Mouse (Mus musculus) thymus, postnatal 25 days (tissue): ENCODE data around the gene Pin1rt1.

ENCODE experiments used
- DNase-seq: peaks from one replicate; pipeline ENCODE4 v3.0.0; 2022

Gene Pin1rt1

DNA sequence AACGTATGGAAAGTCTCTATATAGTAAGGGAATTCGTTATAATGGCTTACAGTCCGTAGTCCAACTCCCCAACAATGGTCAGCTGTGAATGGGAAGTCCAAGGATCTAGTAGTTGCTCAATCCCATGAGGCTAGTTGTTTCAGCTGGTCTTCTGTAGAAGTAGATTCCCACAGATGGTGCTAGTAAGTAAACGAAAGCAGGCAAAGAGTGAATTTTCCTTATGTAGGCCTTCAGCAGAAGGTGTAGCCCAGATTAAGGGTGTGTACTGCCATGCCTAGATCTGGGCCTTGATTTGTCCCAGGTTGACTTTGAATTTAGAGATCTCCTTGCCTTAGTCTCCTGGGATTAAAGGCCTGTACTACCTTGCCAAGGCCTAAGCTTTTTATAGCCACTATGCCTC lies at the start of gene Pin1rt1:
TSS of gene Pin1rt1 (minus strand) at position 101 of the 400 bp plus-strand sequence.
- DNase-seq = no peak

DNA sequence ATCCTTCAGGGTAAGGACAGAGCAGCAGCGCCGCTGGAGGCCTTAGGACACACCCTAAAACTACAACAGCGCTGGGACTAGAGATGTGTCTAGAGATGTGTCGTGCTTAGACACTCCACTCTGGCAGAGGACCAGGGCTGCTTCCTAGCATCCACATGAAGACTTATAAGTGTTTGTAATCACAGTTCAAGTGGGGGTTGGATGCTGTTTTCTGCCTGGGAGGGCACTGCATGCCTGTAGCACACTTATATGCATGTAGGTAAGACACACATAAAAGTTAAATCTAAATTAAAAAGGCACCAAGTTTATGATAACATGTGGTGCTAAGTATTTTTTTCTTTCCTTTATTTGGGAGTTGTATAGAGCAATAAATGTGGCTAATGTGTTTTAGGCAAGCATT lies 47.8 kb upstream of the Pin1rt1 start:
- DNase-seq = no peak

- no peak for DNase-seq
Observed at GRCm38 (mm10) chr2:104763134-104763703, 47.0 kb upstream of the Pin1rt1 start.

- DNase-seq = peak; percentile 21
Observed at GRCm38 (mm10) chr2:104750611-104751010, 34.4 kb upstream of the Pin1rt1 start.

DNA sequence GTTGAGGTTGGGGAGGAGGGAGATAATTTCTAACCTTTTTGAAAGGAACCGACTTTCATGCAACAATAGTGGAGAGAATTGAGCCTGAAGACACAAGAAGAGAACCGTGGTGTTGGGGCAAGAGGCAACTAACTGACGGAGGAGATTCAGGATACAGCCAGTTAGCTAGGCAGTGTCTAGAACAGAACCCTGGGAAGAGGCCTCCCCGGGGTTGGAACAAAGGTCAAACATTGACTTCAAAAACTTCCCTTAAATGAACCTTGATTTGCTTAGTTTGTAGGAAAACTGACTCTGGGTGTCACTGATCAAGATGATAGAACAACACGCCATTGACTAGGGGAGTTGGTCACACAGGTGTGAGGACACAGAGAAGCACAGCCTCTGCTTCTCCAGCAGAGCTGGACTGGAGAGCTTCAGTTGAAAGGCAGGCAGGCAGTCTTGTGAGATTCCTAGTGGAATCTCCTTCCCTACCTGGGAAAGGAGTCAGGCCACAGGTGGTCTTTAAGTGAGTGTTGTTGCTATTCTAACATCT lies 32.5 kb upstream of the Pin1rt1 start:
- no peak for DNase-seq

GRCm38 (mm10) chr2:104746251-104746650 lies 30.1 kb upstream of the Pin1rt1 start:
- no peak for DNase-seq

DNA sequence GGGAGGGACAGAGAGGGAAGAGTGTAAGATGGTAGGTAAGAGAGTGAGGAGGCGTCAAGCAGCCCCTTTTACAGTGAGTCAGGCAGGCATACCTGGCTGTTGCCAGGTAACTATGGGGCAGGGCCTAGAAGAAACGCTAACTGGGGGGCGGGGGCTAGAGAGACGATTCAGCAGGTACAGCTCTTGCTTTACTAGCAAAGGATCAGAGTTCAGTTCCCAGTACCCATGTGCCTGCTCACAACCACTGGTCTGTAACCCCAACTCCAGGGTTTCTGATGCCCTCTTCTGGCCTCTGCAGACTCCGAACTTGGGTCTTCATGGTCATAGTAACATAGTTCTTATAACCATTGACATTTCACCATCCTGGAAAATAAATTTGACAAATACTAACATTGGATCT lies 27.8 kb upstream of the Pin1rt1 start:
- no peak for DNase-seq

DNA sequence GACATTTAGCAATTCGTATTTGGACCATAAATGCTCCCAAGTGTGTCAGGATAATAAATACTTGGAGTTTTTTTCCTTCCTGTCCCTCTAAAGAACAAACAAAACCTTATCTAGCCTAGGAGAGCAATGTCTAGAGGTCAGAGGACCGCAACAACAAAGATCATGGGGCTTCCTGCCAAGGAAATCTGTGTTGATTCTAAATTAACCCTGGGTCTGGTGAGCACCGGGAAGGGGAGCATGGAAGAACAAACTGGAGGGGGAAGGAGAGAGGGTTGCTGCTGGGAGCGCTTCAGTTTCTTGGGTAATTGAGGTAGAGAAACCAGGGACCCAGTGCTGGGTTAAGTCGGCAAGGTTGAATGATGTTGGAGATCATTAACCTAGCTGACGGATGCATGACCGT lies 27.0 kb upstream of the Pin1rt1 start:
- DNase-seq = no peak

- DNase-seq = peak; percentile 87
Observed at GRCm38 (mm10) chr2:104742741-104743064, 26.5 kb upstream of the Pin1rt1 start, which contains the start of gene Depdc7. Gene Depdc7, minus strand, starts transcription at chr2:104742878.

DNA sequence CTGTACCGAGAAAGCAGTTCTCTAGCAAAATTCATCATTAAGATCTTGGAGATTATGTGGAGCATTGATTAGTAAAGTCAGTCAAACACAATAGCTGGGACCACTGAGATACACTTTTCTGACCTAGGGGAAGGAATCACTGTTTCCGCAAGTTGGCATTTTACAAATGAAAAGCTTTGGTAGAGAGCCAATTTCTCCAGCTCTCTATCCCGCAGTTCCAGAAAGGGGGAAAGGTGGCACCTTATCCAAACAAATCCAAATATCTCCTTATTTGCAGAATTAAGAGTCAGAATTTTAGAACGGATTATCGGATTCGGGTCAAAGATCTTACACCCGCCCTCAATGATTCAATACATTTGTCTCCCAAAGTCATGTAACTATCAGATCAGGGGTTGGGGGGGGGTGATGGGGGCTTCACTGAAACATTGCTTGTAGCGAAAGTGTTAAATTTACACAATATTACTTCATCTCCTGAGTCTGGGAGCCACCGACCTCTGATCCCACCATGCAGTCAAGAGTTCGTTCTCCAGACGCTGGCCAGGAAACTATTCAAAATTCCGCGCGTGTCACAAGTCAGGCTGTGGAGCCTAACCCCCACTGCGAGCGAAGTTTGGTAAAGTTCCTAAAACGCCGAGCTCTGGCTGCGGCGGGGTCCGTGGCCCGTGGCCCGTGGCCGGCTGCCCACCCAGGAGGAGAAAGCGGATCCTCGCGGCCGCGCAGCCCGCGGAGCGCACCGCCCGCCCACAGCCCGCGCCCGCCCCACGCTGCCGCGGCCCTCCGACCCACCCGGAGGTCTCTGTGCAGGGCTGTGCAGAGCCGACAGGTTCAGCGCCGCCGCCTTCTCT lies 25.9 kb upstream of the Pin1rt1 start:
- DNase-seq = no peak

DNA sequence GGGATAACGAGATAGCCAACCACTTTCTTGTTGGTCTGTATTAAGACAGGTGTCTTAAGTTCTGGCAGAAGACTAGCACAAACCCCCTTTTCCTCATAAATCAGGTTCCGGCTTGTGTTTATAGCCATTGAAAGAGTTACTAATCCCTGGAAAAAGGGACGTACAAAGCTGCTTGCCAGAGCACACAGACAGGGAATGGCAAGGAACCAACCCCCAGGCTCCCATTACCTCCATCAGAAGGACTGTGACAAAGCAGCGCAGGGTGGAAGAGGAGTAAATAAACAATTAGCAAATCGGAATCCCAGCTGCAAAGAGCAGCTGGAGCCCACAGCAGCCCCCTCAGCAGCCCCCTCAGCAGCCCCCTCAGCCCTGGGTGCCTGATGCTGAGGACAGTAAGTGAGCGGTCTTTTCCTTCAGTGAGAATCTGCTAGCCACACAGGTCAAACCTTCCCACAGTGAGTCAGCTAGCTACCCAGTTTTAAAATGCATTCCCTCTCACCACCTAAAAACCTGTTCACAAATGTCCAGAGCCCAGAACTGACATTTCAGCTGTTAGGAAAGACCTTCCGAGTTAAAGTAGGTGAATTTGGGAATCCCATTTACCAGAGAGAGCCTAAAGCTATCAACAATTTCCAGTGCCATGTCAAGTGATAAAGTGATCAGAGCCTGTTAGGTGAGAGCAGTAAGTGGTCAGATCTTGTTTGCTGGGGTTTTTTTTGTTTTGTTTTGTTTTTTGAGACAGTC lies 25.0 kb upstream of the Pin1rt1 start:
- DNase-seq = no peak

GRCm38 (mm10) chr2:104740248-104740949 lies 24.2 kb upstream of the Pin1rt1 start:
- no peak for DNase-seq

GRCm38 (mm10) chr2:104739691-104740090 lies 23.5 kb upstream of the Pin1rt1 start:
- no peak for DNase-seq

DNA sequence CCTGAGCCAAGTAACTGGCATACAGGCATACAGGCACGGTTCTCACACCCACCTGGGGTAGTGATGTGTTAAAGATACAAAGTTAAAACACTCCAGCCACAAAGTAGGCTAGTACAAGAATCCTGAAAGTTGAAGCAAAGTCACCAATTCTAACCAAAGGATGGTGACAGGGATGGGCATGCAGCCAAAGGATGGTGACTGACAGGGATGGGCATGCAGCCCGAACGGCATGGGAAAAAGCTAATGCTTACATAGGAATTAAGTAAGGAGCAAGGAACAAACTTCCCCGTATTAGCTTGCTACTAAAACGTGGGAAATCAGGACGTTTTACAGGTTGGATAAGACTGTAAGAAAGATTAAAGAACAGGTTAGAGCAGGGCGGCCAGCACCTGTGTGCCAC lies 20.1 kb upstream of the Pin1rt1 start:
- no peak for DNase-seq

DNA sequence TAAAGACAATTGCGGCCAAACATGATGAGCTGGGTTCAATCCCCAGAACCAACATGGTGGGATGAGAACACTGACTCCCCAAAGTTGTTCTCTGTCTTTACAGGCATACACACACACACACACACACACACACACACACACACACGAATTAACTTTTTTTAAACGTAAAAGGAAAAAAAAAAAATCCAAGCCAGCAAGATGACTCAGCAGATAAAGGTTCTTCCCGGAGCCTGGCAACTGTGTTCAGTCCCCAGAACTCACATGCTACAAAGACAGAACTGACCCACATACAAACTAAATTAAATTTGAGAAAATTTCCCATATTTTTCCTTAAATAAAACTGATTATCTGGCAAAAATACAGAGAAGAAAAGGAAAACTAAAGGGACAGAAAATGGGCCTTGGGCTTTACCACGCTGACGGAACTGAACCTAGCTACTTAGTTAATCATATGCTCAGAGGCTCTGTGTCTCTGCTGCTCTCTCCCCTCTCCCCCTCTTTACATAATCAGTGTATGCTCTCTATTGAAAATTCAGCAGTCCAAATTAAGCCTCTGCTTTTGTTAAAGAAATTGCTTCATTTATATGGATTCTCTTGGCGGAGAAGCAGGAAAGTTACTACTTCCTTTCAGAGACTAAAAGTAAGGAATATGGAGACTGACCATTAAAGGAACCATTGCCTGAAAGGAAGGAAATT lies 16.5 kb upstream of the Pin1rt1 start:
- no peak for DNase-seq

DNA sequence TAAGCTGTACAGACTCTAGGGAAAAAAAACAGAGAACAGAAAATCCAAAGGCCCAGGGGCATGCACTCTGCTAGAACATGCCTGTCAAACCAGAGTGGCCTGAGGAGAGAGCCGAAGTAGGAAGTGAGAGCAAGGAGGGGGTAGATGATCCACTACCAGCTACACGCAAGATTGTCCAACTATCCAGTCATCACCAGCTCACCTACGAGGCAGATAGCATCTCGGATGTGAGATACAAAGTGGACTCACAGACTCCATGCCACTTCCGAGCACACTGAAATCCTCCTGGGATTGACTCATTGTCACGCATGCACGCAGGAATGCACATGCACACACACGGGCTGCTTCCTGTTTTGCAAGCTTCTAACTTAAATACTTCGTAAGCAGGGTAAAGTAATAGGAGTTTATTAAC lies 15.9 kb upstream of the Pin1rt1 start:
- no peak for DNase-seq

DNA sequence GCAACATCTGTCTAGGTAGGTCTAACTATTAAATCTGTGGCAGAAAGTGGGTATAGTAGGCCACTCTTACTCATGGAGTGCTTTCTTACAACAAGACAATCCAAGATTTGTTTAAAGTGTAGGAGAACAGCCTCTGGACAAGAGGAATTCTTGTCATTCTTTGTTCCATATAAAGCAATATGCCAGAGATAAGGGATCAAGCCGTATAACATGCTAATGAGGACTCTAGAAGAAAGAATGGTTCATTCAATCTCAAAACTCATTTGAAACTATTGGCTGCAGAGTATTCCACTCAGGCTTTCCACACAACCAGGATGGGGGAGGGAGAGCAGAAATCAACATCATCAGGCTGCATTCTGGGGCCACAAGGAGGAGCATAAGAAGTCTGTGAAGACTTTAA lies 11.2 kb upstream of the Pin1rt1 start:
- DNase-seq = no peak

GRCm38 (mm10) chr2:104722021-104722420 lies 5.8 kb upstream of the Pin1rt1 start:
- DNase-seq = no peak

DNA sequence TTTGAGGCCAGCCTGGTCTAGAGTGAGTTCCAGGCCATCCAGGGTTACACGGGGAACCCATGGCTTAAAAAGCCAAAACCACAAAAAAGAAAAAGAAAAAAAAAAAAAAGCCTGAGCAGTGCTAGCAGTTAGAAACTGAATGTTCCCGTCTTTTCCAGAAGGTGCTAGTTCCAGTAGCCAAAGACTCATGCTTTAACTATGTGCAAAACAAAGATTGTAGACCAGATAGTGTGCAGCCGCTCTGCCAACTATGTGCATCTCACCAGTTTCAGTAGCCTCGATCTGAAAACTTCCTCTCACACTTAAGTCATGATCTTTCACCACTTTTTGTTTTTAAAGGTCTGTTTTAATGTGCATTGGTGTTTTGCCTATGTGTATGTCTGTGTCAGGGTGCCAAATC lies 1.6 kb upstream of the Pin1rt1 start:
- no peak for DNase-seq

- no peak for DNase-seq
Observed at GRCm38 (mm10) chr2:104717231-104717735, 1.1 kb upstream of the Pin1rt1 start.

DNA sequence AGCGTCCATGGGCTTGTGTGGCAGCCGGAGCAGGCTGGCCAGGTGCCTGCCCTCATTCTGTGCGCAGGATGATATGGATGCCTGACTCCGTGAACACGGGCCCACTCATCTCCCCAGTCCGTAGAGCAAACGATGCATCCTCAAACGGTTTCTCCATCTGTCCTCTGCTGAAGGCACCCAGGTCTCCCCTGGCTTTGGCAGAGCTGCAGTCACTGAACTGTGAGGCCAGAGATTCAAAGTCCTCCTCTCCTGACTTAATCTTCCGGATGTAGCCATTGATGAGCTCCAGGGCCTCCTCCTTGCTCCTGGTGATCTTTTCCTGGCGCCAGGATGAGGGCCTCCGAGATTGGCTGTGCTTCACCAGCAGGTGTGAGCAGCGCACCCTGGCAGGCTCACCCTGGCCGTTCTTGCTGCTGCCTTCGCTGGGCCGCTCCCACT lies 1.9 kb downstream of the Pin1rt1 start:
- no peak for DNase-seq

DNA sequence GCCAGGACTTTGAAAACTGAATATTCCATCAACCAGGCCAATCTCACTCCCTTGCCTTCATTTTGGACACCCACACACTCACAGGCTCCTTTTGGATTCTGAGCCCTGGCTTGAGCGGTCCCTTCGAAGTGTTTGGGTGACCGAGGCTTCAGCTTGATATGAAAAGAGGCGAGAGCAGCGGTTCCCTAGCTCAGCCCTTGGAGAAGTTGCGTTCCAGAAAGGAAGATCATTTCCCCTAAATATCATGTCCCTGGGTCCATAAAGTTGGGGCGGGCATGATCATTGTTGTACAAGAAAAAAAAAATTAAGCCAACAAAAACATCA lies 3.7 kb downstream of the Pin1rt1 start:
- DNase-seq = no peak
